Mouse (Mus musculus) brain, embryonic 14.5 days (tissue): ENCODE measurements around the gene Car10.

Source experiments
- CTCF ChIP-seq: fragments of 200-500 bp; IDR thresholded peaks from 2 replicates; pipeline ENCODE4 v1.5.1; 2012; ENCODE audit warnings: inconsistent platforms, mild to moderate bottlenecking, moderate library complexity, borderline replicate concordance; ENCODE audit not compliant: insufficient read depth, insufficient read length; ENCODE audit errors: extremely low read depth
- POLR2A ChIP-seq: fragments of 200-500 bp; IDR thresholded peaks from 2 replicates; pipeline ENCODE4 v1.6.1; 2012; ENCODE audit warnings: mild to moderate bottlenecking, inconsistent platforms, borderline replicate concordance; ENCODE audit not compliant: poor library complexity, insufficient read depth, insufficient read length, severe bottlenecking; ENCODE audit errors: extremely low read depth

DNA sequence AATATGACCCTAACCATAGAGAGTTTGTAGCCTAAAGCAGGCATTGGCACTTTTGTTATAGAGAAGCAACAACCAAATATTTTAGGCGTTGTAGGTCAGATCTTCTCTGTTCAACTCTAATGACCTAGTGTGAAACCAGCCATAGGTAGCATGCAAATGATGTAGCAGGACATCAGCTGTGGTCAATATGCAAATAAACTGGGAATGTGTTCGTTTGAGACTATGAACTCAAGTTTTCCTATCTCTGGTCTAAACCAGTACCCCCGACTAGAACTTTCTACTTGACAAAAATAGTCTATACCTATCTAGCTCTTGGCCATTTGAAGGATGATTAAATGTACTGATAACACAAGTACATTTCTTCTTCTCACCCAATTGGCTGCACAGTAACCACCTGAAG, 501.9 kb downstream of the Car10 start:
- TF ChIP-seq CTCF (no peak), POLR2A (no peak)
